ENCODE assay signal across 13 mouse cellular contexts in genomic region chr15:95273236-95273635, GRCm38 (mm10).
"Had no signal": no experiment of that assay in that cellular context is flagged by ENCODE, and none has a peak within 500 bp of the region (broad histone marks: within the 10 kb centered on the region; RNA-seq: fewer than 3 reads in every experiment).

No protein-coding gene starts in this region.

- H3K4me3 ChIP-seq: limb, embryonic 13.5 days; midbrain, embryonic 10.5 days; myocyte; neural tube, embryonic 15.5 days had no signal

- H3K27me3 ChIP-seq: limb, embryonic 13.5 days; neural tube, embryonic 15.5 days had no signal

- H3K4me2 ChIP-seq: limb, embryonic 13.5 days; neural tube, embryonic 15.5 days had no signal

- H3K9ac ChIP-seq: limb, embryonic 13.5 days; liver, embryonic 14.5 days; neural tube, embryonic 15.5 days had no signal

- H3K4me1 ChIP-seq: limb, embryonic 13.5 days; midbrain, embryonic 10.5 days; neural tube, embryonic 15.5 days had no signal

- H3K36me3 ChIP-seq: limb, embryonic 13.5 days; midbrain, embryonic 10.5 days; neural tube, embryonic 15.5 days had no signal

- H3K27ac ChIP-seq: kidney, postnatal 0 days; limb, embryonic 13.5 days; liver, embryonic 14.5 days; midbrain, embryonic 10.5 days; neural tube, embryonic 15.5 days had no signal

- ATAC-seq: lung, postnatal 0 days had no signal

- DNase-seq: kidney, adult 18-20 months; lung, adult 2 months; lung, postnatal 36 days; midbrain, embryonic 14.5 days; thymus, adult 2 months; thymus, postnatal 36 days had no signal

- H3K9me3 ChIP-seq: limb, embryonic 13.5 days; midbrain, embryonic 10.5 days; neural tube, embryonic 15.5 days had no signal
